Mouse (Mus musculus) brain, embryonic 14.5 days (tissue): ENCODE results near the gene Mpzl2.

ENCODE experiments used
- CTCF ChIP-seq: fragments of 200-500 bp; IDR thresholded peaks from 2 replicates; pipeline ENCODE4 v1.5.1; 2012; ENCODE audit warnings: inconsistent platforms, mild to moderate bottlenecking, moderate library complexity, borderline replicate concordance; ENCODE audit not compliant: insufficient read depth, insufficient read length; ENCODE audit errors: extremely low read depth
- POLR2A ChIP-seq: fragments of 200-500 bp; IDR thresholded peaks from 2 replicates; pipeline ENCODE4 v1.6.1; 2012; ENCODE audit warnings: mild to moderate bottlenecking, inconsistent platforms, borderline replicate concordance; ENCODE audit not compliant: poor library complexity, insufficient read depth, insufficient read length, severe bottlenecking; ENCODE audit errors: extremely low read depth

DNA sequence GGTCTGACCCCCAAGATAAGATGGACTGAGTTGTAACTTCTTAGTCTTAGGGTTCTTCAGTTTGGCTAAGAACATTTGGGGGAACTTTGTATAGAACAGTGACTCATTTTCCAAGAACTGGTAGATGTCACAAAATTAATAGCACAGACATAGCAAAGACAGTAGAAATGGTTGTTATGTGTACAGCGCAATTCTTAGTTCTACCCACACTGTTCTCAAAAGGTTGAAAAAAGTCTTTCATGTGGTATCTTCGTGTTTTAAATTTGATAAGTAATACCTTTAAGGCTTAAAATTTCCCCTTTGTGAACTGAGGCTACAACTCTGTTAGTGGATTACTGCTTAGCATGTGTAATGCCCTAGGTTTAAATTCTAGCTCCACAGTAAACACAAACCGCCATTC is 43.5 kb downstream of the Mpzl2 start:
- TF ChIP-seq CTCF (no peak), POLR2A (no peak)
